Mouse (Mus musculus) layer of hippocampus, adult 9-11 months (tissue): ENCODE data around the gene Tmem97.
"Not testable (repeated sequence)": the region's sequence is repeated elsewhere in the genome, so short reads cannot be mapped to it uniquely, and the experiment has no call there.

ENCODE experiments used
- DNase-seq: peaks from one replicate; pipeline ENCODE4 v3.0.0; 2022

Tmem97 gene

GRCm38 (mm10) chr11:78547718-78548460 is 2.7 kb downstream of the Tmem97 start:
- no peak for DNase-seq

- DNase-seq = no peak
Measured at GRCm38 (mm10) chr11:78545181-78545580, 5.4 kb downstream of the Tmem97 start.

DNA sequence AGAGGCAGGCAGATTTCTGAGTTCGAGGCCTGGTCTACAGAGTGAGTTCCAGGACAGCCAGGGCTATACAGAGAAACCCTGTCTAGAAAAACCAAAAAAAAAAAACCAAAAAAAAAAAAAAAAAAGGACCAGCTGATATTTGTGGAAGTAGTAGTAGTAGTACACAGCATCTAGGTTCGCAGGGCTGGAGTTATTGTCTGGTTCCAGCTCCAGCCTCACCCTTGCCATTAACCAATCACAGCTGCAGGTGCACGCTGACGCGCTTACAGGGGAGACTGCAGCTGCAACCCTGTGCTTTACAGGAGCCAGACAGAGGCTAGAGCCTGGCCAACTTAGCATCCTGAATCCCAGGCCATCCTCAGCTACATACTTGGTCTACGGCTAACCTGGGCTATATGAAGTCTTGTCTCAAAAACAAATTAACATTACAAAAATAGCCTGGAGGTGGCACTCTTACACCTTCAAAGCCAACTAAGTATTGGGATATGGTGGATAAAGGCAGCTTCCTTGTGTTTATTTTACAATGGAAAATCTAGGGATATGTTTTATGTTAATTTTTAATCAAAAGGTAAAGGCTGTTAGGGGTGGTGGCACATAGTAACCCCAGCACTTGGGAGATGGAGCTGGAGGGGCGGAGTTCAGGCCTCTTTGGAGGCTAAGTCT is 6.0 kb downstream of the Tmem97 start:
- DNase-seq = no peak

DNA sequence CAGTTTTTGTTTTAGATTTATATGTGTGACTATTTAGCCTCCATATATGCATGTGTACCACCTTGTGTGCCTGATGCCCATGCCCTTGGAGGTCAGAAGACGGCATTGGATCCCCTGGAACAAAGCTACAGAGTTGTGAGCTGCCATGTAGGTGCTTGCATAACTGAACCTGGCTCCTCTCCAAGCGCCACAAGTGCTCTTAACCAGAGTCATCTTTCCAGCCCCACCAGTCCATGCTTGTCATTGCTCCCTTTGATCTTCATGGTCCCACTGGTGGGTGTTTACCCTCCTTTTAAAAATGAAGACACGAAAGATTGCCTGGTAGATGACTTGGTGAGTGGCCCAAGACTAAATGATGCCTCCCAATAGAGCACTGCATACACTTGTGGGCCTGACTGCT is 10.2 kb downstream of the Tmem97 start:
- no peak for DNase-seq

- no peak for DNase-seq
Measured at GRCm38 (mm10) chr11:78536690-78537084, 13.9 kb downstream of the Tmem97 start.

DNA sequence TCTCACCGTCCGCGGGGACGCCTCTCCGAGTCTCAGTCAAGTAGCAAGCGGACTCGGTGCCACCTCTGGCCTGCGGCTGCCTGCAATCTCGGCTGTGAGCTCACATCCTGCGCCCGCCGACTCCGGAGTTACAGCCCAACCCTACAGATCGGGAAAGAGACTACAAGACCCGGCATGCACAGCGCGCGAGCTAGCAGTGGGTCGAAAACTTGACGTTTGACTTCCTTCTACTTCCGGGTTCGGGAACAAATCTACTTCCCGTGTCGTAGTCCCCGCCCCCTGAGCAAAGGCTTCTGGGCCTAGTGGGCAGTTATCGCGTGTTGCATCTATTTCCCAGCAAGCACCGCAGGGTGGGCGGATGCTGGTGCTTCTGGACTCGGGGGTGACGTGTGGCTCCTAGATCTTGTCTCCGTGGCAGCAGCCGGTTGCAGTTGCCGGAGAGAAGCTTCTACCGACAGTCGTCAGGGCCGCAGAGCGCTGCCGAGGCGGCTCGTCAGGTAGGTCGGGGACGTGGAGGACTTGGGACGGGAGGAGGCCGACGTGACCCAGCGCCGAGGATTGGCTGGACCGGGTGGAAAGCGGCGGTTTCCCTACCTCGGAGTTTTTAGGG is 14.4 kb downstream of the Tmem97 start, which contains the start of the genes Tnfaip1 and Ift20:
TSS of gene Tnfaip1 (minus strand) at position 253 of the 610 bp plus-strand sequence.
TSS of gene Ift20 (plus strand) at position 282 of the 610 bp plus-strand sequence.
- peak; percentile 99 for DNase-seq

- DNase-seq = peak; percentile 44
Measured at GRCm38 (mm10) chr11:78535376-78536079, 15.0 kb downstream of the Tmem97 start.

DNA sequence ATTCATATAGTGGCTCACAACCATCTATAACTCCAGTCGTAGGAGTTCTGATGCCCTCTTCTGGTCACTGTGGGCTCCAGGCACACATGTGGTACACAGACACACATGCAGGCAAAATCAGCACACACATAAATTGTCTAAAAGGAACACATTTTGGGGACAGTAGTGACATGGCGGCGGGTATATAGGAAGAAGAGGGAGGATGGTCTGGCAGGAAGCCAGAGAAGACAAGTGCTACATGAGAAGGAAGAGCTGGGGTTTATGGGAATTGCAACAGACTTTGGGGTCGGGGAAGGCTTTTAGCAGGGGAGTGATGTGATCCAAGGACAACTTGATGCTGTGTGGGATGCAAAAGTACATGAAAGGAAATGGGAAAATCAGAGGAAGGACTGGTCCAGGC is 16.1 kb downstream of the Tmem97 start:
- DNase-seq = no peak

- not testable (repeated sequence) for DNase-seq
Measured at GRCm38 (mm10) chr11:78531515-78531914, 19.1 kb downstream of the Tmem97 start.

GRCm38 (mm10) chr11:78531046-78531445 is 19.5 kb downstream of the Tmem97 start:
- no peak for DNase-seq

DNA sequence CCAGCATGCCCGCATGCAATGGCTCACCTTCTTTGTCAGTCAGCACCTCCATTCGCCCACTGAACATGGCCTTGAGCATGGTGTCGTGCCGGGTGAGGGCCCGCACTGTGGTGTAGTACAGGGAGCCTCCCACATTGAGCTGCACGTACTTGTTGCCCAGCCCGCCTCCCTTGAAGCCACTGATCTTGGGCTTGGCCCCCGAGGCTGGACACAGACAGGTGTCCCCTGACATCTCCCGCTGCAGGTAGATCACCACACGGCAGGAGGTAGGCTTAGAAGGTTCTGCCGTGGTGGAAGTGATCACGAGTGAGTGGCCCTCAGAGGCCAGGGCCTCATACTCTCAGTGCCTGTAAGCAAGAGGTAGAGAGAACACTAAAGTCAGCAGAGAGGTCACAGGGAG is 20.6 kb downstream of the Tmem97 start:
- no peak for DNase-seq

GRCm38 (mm10) chr11:78528714-78529113 is 21.9 kb downstream of the Tmem97 start:
- DNase-seq = no peak

GRCm38 (mm10) chr11:78524838-78525237 is 25.7 kb downstream of the Tmem97 start:
- DNase-seq = no peak

DNA sequence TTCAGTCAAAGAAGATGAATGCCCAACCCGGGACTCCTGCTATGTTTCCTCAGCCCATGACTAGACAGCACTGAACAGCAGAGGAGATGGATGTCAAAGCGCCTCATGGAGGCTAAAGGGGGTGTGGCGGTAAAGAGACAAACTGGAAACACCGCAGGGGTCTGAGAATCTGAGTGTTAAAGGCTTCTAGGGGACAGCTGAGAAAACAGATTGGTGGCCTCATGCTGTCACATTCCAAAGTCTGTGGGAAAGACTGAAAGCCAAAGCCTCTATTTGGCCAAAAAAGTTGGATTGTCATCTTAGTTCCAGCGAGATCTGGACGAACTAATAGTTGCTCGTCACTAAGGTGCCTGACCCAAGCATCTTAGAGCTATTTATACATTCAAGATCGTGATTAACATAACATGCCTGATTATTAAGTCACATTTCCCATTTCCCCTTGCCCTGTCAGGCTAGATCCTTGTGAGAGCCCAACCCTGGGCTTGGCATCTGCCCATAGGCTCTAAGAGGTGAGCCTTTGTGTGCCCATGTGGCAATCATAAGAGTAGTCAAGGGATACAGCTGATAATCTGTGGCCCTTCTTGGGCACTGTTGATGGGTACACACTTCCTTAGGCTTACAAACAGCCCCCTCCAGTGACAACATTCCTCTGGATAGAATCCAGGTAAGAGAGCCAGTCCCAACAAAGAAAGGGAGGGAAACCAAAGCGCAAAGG is 27.2 kb downstream of the Tmem97 start:
- no peak for DNase-seq

DNA sequence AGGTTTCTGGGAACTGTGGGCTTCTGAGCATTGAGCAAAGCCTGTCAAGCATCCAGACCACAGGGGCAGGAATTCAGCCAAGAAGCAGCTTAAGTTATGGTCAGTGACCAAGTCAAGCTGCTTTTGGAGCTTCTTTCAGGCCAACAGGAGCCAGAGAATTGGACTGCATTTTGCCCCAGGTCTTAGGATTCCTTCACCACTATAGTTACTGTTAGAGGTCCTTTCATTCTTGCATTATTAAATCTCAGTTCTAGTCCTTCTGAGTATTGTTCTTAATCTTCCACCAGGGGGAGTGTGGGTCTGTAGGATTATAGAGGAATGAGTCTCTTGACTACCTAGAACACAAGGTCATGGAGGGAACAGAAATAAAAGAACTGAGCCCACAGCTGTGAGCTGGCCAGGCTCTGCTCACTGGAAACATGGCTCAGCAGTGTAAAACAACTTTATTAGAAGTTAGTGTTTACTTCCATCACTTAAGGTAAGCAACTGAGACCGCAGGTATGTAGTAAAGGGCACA is 28.0 kb downstream of the Tmem97 start:
- DNase-seq = no peak

DNA sequence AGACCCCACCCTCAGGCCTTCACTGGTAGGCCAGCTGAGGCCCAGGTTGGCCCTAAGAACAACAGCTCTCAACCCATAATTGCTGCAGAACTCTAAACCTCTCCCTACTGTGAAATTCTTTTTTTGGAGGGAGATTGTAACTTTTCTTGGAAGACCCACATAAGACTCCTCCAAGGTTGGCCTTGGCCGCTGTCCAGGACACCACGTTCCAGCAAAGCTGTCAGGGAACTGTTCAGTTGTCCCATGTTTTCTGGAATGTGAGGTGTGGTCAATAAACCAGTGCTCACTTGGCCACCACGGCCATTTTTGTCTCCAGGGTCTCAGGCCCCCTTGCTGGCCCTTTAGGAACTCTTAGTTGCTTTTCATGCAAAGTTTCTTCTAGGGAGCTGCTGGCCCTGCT is 28.7 kb downstream of the Tmem97 start:
- no peak for DNase-seq

DNA sequence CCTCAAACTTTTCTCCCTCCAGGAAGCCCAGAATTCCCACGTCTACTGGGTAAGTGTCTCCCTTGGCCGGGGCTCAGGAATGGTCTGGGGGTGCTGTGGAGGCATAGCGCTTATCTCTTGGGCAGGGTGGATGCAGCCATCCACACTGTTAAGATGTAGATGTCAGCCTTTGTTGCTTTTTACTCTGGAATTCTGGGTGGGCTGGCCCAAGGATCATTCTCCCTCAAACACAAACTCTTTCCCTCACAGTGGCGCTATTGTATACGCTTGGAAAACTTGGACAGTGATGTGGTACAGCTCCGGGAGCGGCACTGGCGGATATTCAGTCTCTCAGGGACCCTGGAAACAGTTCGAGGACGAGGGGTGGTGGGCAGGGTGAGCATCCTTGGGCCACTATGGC is 31.6 kb downstream of the Tmem97 start:
- no peak for DNase-seq

DNA sequence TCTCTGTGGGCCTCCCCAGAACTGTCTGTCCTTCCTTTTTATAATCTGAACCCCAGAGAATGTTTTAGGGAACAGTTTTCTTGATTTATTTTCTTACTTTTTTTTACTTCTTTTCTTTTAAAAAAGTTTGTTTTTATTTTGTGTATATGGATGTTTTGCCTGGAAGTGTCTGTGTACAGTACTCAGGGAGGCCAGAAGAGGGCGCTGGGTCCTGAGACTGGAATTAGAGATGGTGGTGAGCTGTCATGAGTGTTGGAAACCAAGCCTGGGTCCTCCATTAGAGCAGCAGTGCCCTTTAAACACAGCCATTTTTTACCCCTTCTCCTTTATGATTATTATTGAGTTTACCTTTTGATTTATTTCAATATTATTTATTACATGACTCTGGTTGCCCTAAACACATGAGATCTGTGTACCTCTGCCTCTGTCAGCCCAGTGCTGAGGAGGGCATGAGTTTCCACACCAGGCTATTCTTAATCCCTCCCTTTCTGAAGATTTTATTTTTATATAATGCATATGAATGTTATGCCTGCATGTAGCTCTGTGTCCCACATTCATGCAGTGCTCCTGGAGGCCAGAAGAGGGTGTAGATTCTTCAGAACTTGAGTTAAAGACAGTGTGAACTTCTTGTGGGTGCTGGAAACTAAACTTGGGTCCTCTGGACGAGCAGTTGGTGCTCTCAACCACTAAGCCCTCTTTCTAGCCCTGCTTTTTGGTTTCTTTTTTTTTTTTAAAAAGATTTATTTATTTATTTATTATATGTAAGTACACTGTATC is 34.8 kb downstream of the Tmem97 start:
- no peak for DNase-seq

DNA sequence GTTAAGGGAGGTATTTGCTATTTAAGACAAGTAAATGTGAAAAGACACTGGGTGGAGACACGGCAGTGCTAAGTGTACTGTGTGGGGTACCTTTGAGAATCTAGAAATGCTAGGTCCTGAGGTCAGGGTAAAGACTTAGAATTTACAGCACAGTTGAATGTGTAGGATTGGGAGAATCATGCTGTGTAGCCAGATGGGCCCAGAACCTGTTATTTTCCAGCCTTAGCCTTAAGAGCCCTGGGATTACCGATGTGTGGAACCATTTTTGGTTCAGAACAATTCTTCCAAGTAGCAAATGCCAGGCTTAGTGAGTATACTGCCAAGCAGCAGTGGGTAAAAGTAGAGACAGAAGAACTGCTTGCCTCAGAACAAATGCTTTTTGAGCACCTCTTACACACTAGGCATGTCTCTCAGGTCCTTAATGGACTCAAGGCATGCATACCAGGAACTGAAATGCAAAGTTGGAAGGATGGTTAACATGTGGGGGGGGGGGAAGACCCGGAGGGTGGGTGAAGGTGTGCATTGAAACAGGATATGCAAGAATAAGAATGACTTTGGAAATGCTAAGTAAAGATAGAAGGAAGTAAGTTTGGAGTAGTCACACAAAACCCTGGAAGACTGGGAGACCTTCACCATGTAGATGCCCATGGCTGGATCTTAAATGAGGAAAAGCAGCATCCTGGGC is 37.3 kb downstream of the Tmem97 start:
- DNase-seq = no peak

GRCm38 (mm10) chr11:78512025-78512957 is 38.3 kb downstream of the Tmem97 start, which contains the start of the genes Tmem199 and Poldip2:
Gene Tmem199 (minus strand): TSS chr11:78512172.
Gene Poldip2 (plus strand): TSS chr11:78512193.
- peak; percentile 92 for DNase-seq
